Mouse (Mus musculus): ENCODE measurements around the gene Bmp5.

- no peak for TF ChIP-seq TAL1 (IDR thresholded peaks at IDR 0.05; ENCODE audit: low read length)
- TF ChIP-seq GATA1 (IDR thresholded peaks at IDR 0.05; ENCODE audit: low read length): no peak
Measured at GRCm38 (mm10) chr9:75776153-75776552, 989 bp downstream of the Bmp5 start.
